Mouse (Mus musculus) embryonic fibroblast, embryonic 13.5 days (primary cell): Measurements from ENCODE around the gene Vmn1r47. TPM values are rescaled to one million over a fixed set of nuclear protein-coding genes. Genes with fewer than 3 reads are reported as not detected.
"Not testable (repeated sequence)": the region's sequence is repeated elsewhere in the genome, so short reads cannot be mapped to it uniquely, and the experiment has no call there.

Experiments
- H3K27ac ChIP-seq: 2 replicates; pipeline ENCODE4 v1.5.1; 2012; ENCODE audit warnings: low read length, control low read depth, inconsistent platforms; ENCODE audit not compliant: insufficient read depth
- H3K4me1 ChIP-seq: 2 replicates; pipeline ENCODE4 v1.6.1; 2011; ENCODE audit warnings: low read length; ENCODE audit not compliant: control insufficient read depth, insufficient read depth
- H3K4me3 ChIP-seq: 2 replicates; pipeline ENCODE4 v1.5.1; 2011; ENCODE audit warnings: mild to moderate bottlenecking, control low read depth, low read length; ENCODE audit not compliant: insufficient read depth
- CTCF ChIP-seq: IDR thresholded peaks from 2 replicates; pipeline ENCODE4 v1.5.1; 2011; ENCODE audit warnings: mild to moderate bottlenecking, control low read depth, low read length, moderate library complexity, borderline replicate concordance; ENCODE audit not compliant: insufficient read depth
- POLR2A ChIP-seq: IDR thresholded peaks from 2 replicates; pipeline ENCODE4 v1.6.1; 2011; ENCODE audit warnings: low read depth, mild to moderate bottlenecking, control low read depth, low read length, moderate library complexity
- polyA plus RNA-seq: library from polyadenylated mRNA; stranded (reverse); fragments of >200 nt; gene quantifications from 2 replicates; pipeline ENCODE4 v1.2.4, GENCODE M21; 2011; ENCODE audit warnings: low read depth; ENCODE audit not compliant: missing spikeins, insufficient read length

Vmn1r47 gene
- not detected in 2 replicates for polyA plus RNA-seq

- H3K4me1 ChIP-seq, H3K4me3 ChIP-seq, H3K27ac ChIP-seq: not testable (repeated sequence)
Measured at GRCm38 (mm10) chr6:90015847-90016246, at the start of gene Vmn1r47. Vmn1r47 (plus strand) TSS chr6:90016147.

GRCm38 (mm10) chr6:89966341-89966740 is 49.6 kb upstream of the Vmn1r47 start:
- no peak overlapping the region for H3K27ac ChIP-seq
- no peak overlapping the region for H3K4me3 ChIP-seq
- TF ChIP-seq POLR2A (no peak), CTCF (no peak)
- no peaks in the 10 kb centered on the region for H3K4me1 ChIP-seq

GRCm38 (mm10) chr6:89969013-89969412 is 46.9 kb upstream of the Vmn1r47 start, which contains the start of gene Vmn1r46:
Vmn1r46 (plus strand) TSS chr6:89969313.
- no peak within 1 kb of the TSS for H3K27ac ChIP-seq
- no peaks in the 10 kb centered on the region for H3K4me1 ChIP-seq
- no peak for TF ChIP-seq POLR2A
- no peak for TF ChIP-seq CTCF
- no peak within 1 kb of the TSS for H3K4me3 ChIP-seq

- no peaks in the 10 kb centered on the region for H3K4me1 ChIP-seq
- H3K27ac ChIP-seq: no peak overlapping the region
- TF ChIP-seq CTCF (no peak), POLR2A (no peak)
- no peak overlapping the region for H3K4me3 ChIP-seq
Measured at GRCm38 (mm10) chr6:89985989-89986388, 30.0 kb upstream of the Vmn1r47 start.

GRCm38 (mm10) chr6:90036741-90037140 is 20.8 kb downstream of the Vmn1r47 start, which contains the start of gene Vmn1r48:
Vmn1r48 (minus strand) TSS chr6:90036841.
- not testable (repeated sequence) for H3K27ac ChIP-seq, H3K4me1 ChIP-seq, H3K4me3 ChIP-seq

Other genes with a start within 250 kb of the Vmn1r47 start
- gene Vmn1r42, start 139.7 kb upstream of the Vmn1r47 start, polyA plus RNA-seq: not detected in 2 replicates
- 0.10 TPM in 1 of 2 replicates, not detected in the other for gene Vmn1r43, start 139.7 kb upstream of the Vmn1r47 start, polyA plus RNA-seq
- not detected in 2 replicates for gene Vmn1r44, start 132.5 kb upstream of the Vmn1r47 start, polyA plus RNA-seq
- gene Vmn1r45, start 75.5 kb upstream of the Vmn1r47 start, polyA plus RNA-seq: not detected in 2 replicates
- not detected in 2 replicates for gene Vmn1r46, start 46.8 kb upstream of the Vmn1r47 start, polyA plus RNA-seq
- gene Vmn1r48, start 20.7 kb downstream of the Vmn1r47 start, polyA plus RNA-seq: not detected in 2 replicates
- gene Vmn1r49, start 62.4 kb downstream of the Vmn1r47 start, polyA plus RNA-seq: not detected in 2 replicates
- gene Vmn1r50, start 85.3 kb downstream of the Vmn1r47 start, polyA plus RNA-seq: not detected in 2 replicates
- gene Vmn1r51, start 106.4 kb downstream of the Vmn1r47 start, polyA plus RNA-seq: not detected in 2 replicates
- gene Vmn1r52, start 158.7 kb downstream of the Vmn1r47 start, polyA plus RNA-seq: not detected in 2 replicates
- gene V1ra8, start 186.6 kb downstream of the Vmn1r47 start, polyA plus RNA-seq: not detected in 2 replicates
- not detected in 2 replicates for gene Vmn1r53, start 208.3 kb downstream of the Vmn1r47 start, polyA plus RNA-seq
- gene Vmn1r54, start 230.2 kb downstream of the Vmn1r47 start, polyA plus RNA-seq: not detected in 2 replicates